Mouse (Mus musculus): ENCODE data around the gene Olfr765.

DNA sequence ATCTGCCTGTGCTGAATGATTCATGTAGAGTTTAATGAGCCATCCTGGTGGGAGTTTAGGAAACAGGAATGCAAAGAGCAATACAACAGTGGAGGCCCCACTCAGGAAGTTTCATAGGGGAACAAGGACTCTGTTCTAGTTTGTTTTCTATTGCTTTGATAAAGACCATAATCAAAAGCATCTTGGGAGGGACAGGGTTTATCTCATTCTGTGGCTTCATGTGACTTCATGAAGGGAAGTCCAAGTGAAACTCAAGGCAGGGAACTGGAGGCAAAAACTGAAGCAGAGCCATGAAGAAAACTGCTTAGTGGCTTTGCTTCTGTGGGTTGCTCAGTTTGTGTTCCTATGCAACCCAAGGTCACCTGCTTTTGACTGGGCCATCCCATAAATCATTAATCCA lies 35.3 kb downstream of the Olfr765 start:
- TF ChIP-seq CTCF (IDR thresholded peaks at IDR 0.05; ENCODE audit: insufficient read depth, low read depth, low read length) = no peak
- no peak for TF ChIP-seq POLR2A (IDR thresholded peaks at IDR 0.05; ENCODE audit: insufficient read depth, low read depth, low read length)

Data from olfactory bulb, adult 2 months (tissue).